Mouse (Mus musculus) midbrain, embryonic 13.5 days (tissue): ENCODE data around the gene Klf17. TPM values are rescaled to one million over a fixed set of nuclear protein-coding genes. Genes with fewer than 3 reads are reported as not detected.

ENCODE experiments used
- ATAC-seq: fragments of 200-750 bp; cut with Nextera tagmentation; 2 replicates; pipeline ENCODE4 v1.8.0; 2017; ENCODE audit warnings: mild to moderate bottlenecking, moderate TSS enrichment, moderate library complexity
- H3K27ac ChIP-seq: fragments of 300-500 bp; sonication (generic); 2 replicates; pipeline ENCODE4 v1.5.1; 2015; ENCODE audit warnings: inconsistent platforms, mild to moderate bottlenecking, moderate library complexity
- H3K27me3 ChIP-seq: fragments of 300-500 bp; sonication (generic); 2 replicates; pipeline ENCODE4 v1.6.1; 2015; ENCODE audit warnings: mild to moderate bottlenecking, inconsistent platforms
- H3K36me3 ChIP-seq: fragments of 300-500 bp; sonication (generic); 2 replicates; pipeline ENCODE4 v1.6.1; 2015; ENCODE audit warnings: mild to moderate bottlenecking, inconsistent platforms
- H3K4me1 ChIP-seq: fragments of 300-500 bp; sonication (generic); replicated peaks from 2 replicates; pipeline ENCODE4 v1.6.1; 2015; ENCODE audit warnings: inconsistent platforms
- H3K4me2 ChIP-seq: fragments of 300-500 bp; sonication (generic); replicated peaks from 2 replicates; pipeline ENCODE4 v1.6.1; 2015; ENCODE audit warnings: moderate library complexity, mild to moderate bottlenecking, inconsistent platforms
- H3K4me3 ChIP-seq: fragments of 300-500 bp; sonication (generic); replicated peaks from 2 replicates; pipeline ENCODE4 v1.5.1; 2015; ENCODE audit warnings: mild to moderate bottlenecking, inconsistent platforms
- H3K9ac ChIP-seq: fragments of 300-500 bp; sonication (generic); replicated peaks from 2 replicates; pipeline ENCODE4 v1.6.1; 2015; ENCODE audit warnings: mild to moderate bottlenecking, inconsistent platforms
- H3K9me3 ChIP-seq: fragments of 300-500 bp; sonication (generic); 2 replicates; pipeline ENCODE4 v1.6.1; 2016; ENCODE audit warnings: mild to moderate bottlenecking, inconsistent platforms
- WGBS: fragments of 180-500 bp; shearing (Covaris S2); methylation state at CpG from one replicate; pipeline ENCODE4 v1.1.7; 2015; 5-methylcytosine and 5-hydroxymethylcytosine counted together
- polyA plus RNA-seq: library from polyadenylated mRNA; unstranded; fragments of >200 nt; fragmentation: Nextera tagmentation; extraction: Ambion mirVana; gene quantifications from 2 replicates; pipeline ENCODE4 v1.2.1, GENCODE M21; 2015

Gene Klf17
- polyA plus RNA-seq, 1 experiment from 2014 or later: not detected

DNA sequence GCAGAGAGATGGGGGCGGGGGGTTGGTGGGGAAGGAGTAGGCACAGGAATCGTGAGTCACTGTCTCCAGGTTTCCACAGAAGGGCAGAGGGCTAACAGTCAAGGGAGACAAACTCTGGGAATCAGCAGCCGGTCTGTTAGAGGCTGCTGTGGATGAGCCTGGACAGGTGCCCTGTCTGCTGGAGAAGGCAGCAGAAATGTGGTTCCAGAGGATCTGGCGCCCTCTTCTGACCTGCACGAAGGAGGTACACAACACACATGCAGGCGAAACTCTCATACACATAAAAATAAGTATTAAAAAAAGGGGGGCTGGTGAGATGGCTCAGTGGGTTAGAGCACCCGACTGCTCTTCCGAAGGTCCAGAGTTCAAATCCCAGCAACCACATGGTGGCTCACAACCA is 27.9 kb downstream of the Klf17 start:
- no peak for ATAC-seq
- no peaks in the 10 kb centered on the region for H3K9me3 ChIP-seq
- H3K36me3 ChIP-seq: no peaks in the 10 kb centered on the region
- no peak overlapping the region for H3K4me2 ChIP-seq
- 49% methylated on average over 8 of the region's 8 CpGs for WGBS
- no peak overlapping the region for H3K9ac ChIP-seq
- H3K27ac ChIP-seq: no peak overlapping the region
- no peaks in the 10 kb centered on the region for H3K4me1 ChIP-seq
- H3K27me3 ChIP-seq: no peaks in the 10 kb centered on the region
- no peak overlapping the region for H3K4me3 ChIP-seq

DNA sequence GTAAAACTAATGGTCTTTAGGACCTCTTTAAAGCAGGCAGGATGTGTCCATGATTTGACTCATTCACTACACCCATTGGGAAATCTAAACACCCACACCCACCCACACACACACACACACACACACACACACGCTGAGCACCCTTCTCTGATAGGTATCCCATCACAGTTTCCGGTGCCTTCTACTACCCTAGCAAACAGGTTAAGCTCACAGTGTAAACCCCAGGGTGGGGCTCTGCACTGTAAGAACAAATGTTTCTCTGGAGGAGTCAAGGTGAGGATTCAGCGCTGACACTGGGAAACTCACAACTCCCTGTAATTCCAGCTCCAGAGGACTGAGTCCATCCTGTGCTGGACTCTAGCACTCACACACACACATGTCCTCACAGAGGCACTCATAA is 33.5 kb downstream of the Klf17 start:
- Histone ChIP-seq H3K9ac (no peak overlapping the region), H3K9me3 (no peaks in the 10 kb centered on the region), H3K4me2 (no peak overlapping the region), H3K27ac (no peak overlapping the region), H3K36me3 (no peaks in the 10 kb centered on the region), H3K4me1 (no peaks in the 10 kb centered on the region), H3K4me3 (no peak overlapping the region), H3K27me3 (no peaks in the 10 kb centered on the region)
- 86% methylated on average over 3 of the region's 3 CpGs for WGBS
- no peak for ATAC-seq

DNA sequence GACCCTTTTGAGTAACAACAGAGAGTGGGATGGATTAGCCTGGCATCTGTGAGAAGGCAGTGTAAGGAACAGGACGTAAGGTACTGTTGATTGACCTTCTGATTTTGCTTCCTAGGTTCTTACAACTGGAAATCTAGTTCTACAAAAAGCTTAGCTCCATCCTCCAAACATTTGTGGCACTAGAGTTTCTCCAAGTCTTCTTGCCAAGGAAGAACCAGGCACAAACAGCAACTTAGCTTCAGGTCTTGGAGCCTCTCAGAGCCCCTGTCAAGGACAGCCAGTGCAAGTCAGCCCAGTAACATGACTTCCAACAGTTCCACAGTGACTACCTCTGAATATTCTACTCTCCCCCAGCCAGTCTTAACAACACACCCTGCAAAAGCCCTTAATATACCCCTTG is 41.3 kb downstream of the Klf17 start, which contains the start of gene Gm12845:
Gene Gm12845 (plus strand): TSS at position 301 of the 400 bp plus-strand sequence.
- H3K4me2 ChIP-seq: no peak within 1 kb of the TSS
- 83% methylated on average over 1 of the region's 1 CpGs for WGBS

DNA sequence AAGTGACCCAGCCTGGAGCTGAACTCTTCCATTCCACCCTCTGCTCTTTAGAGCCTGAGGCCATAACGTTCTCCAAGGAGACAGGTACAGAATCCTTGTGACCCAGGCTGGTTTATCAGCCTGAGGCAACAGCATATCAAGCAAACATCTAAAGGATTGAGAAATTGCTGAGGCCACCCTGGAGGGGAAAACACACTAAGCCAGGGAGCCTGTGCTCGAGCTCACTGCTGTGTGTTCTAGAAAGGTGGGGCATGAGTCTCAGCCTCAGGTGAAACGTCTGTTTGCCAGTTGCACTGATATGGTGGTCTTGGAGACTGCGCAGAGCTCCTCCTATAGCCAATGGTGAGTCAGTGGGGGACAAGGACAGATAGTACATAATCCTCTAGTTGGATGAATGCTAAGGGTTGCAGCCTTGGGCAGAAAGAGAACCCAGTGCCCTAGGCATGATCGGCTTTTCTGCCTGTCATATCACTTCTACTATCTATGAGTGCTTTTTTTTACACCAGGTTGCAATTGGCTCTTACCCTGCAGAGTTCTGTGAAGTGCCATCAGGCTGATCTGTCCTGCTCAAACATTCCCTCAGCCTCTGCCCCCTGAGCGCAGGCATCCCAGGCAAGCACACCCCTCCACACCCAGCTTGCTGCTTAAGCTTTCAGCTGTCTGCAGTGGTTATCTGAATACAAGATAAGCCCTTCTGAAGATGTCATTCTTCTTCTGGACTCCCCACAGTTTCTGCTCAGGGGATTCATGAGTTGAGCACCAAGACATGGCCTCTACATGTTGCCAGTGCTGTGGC is 51.9 kb downstream of the Klf17 start:
- WGBS: 74% methylated on average over 6 of the region's 6 CpGs
- Histone ChIP-seq H3K9ac (no peak overlapping the region), H3K27me3 (no peaks in the 10 kb centered on the region), H3K4me2 (no peak overlapping the region), H3K4me3 (no peak overlapping the region), H3K27ac (no peak overlapping the region), H3K4me1 (no peaks in the 10 kb centered on the region), H3K36me3 (no peaks in the 10 kb centered on the region), H3K9me3 (no peaks in the 10 kb centered on the region)
- no peak for ATAC-seq

More for the DNA sequence above, 41.3 kb downstream of the Klf17 start, which contains the start of gene Gm12845:
- H3K4me3 ChIP-seq: no peak within 1 kb of the TSS
- H3K4me1 ChIP-seq: no peaks in the 10 kb centered on the region
- no peaks in the 10 kb centered on the region for H3K27me3 ChIP-seq
- H3K27ac ChIP-seq: no peak within 1 kb of the TSS
- no peak within 1 kb of the TSS for H3K9ac ChIP-seq
- H3K9me3 ChIP-seq: no peaks in the 10 kb centered on the region
- no peaks in the 10 kb centered on the region for H3K36me3 ChIP-seq
- ATAC-seq: no peak

DNA sequence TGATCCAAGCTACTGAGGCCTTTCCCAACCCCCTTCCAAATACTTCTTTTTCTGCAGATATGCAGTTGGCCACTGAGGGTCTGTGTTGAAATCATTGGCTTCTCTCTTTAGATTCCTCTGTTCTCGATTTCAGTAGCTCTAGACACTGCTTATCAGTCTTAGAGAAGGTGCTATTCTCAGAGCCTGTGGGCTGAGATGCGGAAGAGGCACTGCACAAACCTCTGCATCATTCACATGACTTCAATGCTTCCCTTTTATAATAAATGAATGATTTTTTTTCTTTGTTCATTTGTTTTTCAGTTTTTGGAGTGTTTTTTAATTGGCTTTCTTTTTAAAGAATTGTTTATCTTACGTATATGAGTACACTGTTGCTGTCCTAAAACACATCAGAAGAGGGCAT is 53.1 kb downstream of the Klf17 start:
- H3K9me3 ChIP-seq: no peaks in the 10 kb centered on the region
- 81% methylated on average over 3 of the region's 3 CpGs for WGBS

DNA sequence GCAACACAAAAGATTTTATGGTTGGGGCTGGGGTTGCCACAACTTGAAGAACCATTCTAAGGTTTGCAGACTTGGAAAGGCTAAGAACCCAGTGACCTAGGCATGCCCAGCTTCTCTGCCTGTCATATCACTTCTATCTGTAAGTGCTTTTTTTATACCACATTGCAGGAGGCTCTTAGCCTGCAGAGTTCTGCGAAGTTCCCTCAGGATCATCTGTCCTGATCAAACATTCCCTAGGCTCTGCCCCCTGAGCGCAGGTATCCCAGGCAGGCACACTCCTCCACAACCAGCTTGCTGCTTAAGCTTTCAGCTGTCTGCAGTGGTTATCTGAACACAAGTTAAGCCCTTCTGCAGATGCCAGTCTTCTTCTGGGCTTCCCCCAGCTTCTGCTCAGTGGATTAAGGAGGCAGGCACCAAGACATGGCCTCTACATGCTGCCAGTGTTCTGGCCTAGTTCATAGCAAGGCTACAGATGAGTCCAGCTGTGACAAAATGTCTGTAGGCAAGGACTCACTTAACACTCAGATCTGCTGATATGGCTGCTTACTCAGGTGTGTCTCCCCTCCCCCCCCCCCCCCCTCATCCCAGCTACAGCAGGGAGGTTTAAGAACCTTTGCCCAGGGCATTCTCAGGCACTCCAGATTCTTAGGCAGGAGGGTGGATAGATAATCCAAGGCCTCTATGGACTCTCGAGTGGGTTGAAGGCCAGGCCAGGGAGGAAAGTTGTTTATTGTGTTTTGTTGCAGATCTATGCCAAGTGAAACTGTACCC is 56.5 kb downstream of the Klf17 start:
- Histone ChIP-seq H3K9me3 (no peaks in the 10 kb centered on the region), H3K9ac (no peak overlapping the region), H3K4me3 (no peak overlapping the region), H3K4me1 (no peaks in the 10 kb centered on the region), H3K27ac (no peak overlapping the region), H3K36me3 (no peaks in the 10 kb centered on the region), H3K4me2 (no peak overlapping the region), H3K27me3 (no peaks in the 10 kb centered on the region)
- WGBS: 78% methylated on average over 3 of the region's 3 CpGs
- ATAC-seq: no peak

More for the DNA sequence above, 53.1 kb downstream of the Klf17 start:
- H3K9ac ChIP-seq: no peak overlapping the region
- H3K4me1 ChIP-seq: no peaks in the 10 kb centered on the region
- H3K27me3 ChIP-seq: no peaks in the 10 kb centered on the region
- no peak overlapping the region for H3K4me2 ChIP-seq
- H3K4me3 ChIP-seq: no peak overlapping the region
- no peaks in the 10 kb centered on the region for H3K36me3 ChIP-seq
- H3K27ac ChIP-seq: no peak overlapping the region
- ATAC-seq: no peak

Other genes starting within 250 kb of the Klf17 start
- 190 and 195 TPM in 2 replicates for gene Eri3, start 215.3 kb downstream of the Klf17 start, polyA plus RNA-seq
- gene Dmap1, start 83.4 kb downstream of the Klf17 start, polyA plus RNA-seq: 77.8 and 78.2 TPM in 2 replicates
- not detected in 2 replicates for gene Gm12845, start 41.2 kb downstream of the Klf17 start, polyA plus RNA-seq
- gene Slc6a9, start 68.9 kb upstream of the Klf17 start, polyA plus RNA-seq: 14.9 and 16.1 TPM in 2 replicates
- 3.0 and 3.4 TPM in 2 replicates for gene Ccdc24, start 106.9 kb upstream of the Klf17 start, polyA plus RNA-seq
- 42.7 and 42.8 TPM in 2 replicates for gene B4galt2, start 117.8 kb upstream of the Klf17 start, polyA plus RNA-seq
- 458 and 469 TPM in 2 replicates for gene Atp6v0b, start 121.7 kb upstream of the Klf17 start, polyA plus RNA-seq
- gene Dph2, start 126.4 kb upstream of the Klf17 start, polyA plus RNA-seq: 26.0 and 26.1 TPM in 2 replicates
- gene Ipo13, start 149.4 kb upstream of the Klf17 start, polyA plus RNA-seq: 66.2 and 72.9 TPM in 2 replicates
- gene Artn, start 164.1 kb upstream of the Klf17 start, polyA plus RNA-seq: 0.30 TPM in 2 replicates